Mouse (Mus musculus) kidney, postnatal 0 days (tissue): ENCODE results near the gene Csmd2. TPM values are rescaled to one million over a fixed set of nuclear protein-coding genes. Genes with fewer than 3 reads are reported as not detected.

Experiments used
- ATAC-seq: fragments of 200-750 bp; cut with Nextera tagmentation; replicated peaks from 2 replicates; pipeline ENCODE4 v1.8.0; 2017; ENCODE audit warnings: low read depth, moderate number of reproducible peaks, moderate TSS enrichment, moderate library complexity; ENCODE audit not compliant: low FRiP score
- DNase-seq: peaks from one replicate; pipeline ENCODE4 v3.0.0-alpha.2; 2016; ENCODE audit warnings: low spot score
- H3K27ac ChIP-seq: fragments of 300-500 bp; sonication (generic); 2 replicates; pipeline ENCODE4 v1.5.1; 2014; ENCODE audit warnings: mild to moderate bottlenecking
- H3K27me3 ChIP-seq: fragments of 300-500 bp; sonication (generic); 2 replicates; pipeline ENCODE4 v1.6.1; 2014; ENCODE audit warnings: low read length, mixed read lengths; ENCODE audit not compliant: insufficient read depth
- H3K36me3 ChIP-seq: fragments of 300-500 bp; sonication (generic); 2 replicates; pipeline ENCODE4 v1.6.1; 2014; ENCODE audit warnings: low read length, mixed read lengths; ENCODE audit not compliant: insufficient read depth
- H3K4me1 ChIP-seq: fragments of 300-500 bp; sonication (generic); replicated peaks from 2 replicates; pipeline ENCODE4 v1.6.1; 2014; ENCODE audit warnings: antibody characterized with exemption, low read length, mixed read lengths; ENCODE audit not compliant: insufficient read depth
- H3K4me2 ChIP-seq: fragments of 300-500 bp; sonication (generic); 2 replicates; pipeline ENCODE4 v1.6.1; 2014; ENCODE audit warnings: mild to moderate bottlenecking, low read length, moderate library complexity, mixed read lengths
- H3K4me3 ChIP-seq: fragments of 300-500 bp; sonication (generic); replicated peaks from 2 replicates; pipeline ENCODE4 v1.5.1; 2014; ENCODE audit warnings: low read depth, low read length
- H3K9ac ChIP-seq: fragments of 300-500 bp; sonication (generic); 2 replicates; pipeline ENCODE4 v1.6.1; 2014; ENCODE audit warnings: low read depth, low read length
- H3K9me3 ChIP-seq: fragments of 300-500 bp; sonication (generic); replicated peaks from 2 replicates; pipeline ENCODE4 v1.6.1; 2016; ENCODE audit warnings: low read length, inconsistent platforms, mixed read lengths
- CTCF ChIP-seq: IDR thresholded peaks from 2 replicates; pipeline ENCODE4 v1.5.1; 2016; ENCODE audit warnings: antibody characterized with exemption, low read depth, mild to moderate bottlenecking, moderate library complexity
- WGBS: fragments of 180-500 bp; shearing (Covaris S2); extraction: QIAGEN DNeasy Blood & Tissue Kit; methylation state at CpG from one replicate; pipeline ENCODE4 v1.1.7; 2014; 5-methylcytosine and 5-hydroxymethylcytosine counted together
- polyA plus RNA-seq: library from polyadenylated mRNA; unstranded; fragments of >200 nt; fragmentation: Nextera tagmentation; extraction: Ambion mirVana; gene quantifications from 2 replicates; pipeline ENCODE4 v1.2.1, GENCODE M21; 2015

The Csmd2 gene
- polyA plus RNA-seq, 1 experiment from 2014 or later, result 0.05 TPM

DNA sequence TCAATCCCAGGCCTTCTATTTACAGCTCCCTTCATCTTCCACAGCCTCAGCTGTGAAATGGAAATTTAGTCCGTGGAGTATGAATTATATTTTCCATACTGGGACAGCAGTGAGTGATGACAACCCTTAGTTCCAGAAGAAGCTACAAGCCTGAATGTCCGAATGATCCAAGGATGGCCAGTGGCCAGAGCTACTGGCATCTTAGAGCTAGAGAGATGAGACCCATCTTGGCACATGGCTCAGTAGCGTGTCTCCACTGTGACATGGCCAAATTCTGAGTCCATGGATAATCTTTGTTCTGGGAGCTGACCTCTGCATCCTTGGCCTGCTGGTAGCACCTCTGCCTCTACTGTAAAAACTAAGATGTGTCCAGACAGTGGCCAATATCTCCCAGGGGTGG lies 96.8 kb downstream of the Csmd2 start:
- no peak for ATAC-seq

DNA sequence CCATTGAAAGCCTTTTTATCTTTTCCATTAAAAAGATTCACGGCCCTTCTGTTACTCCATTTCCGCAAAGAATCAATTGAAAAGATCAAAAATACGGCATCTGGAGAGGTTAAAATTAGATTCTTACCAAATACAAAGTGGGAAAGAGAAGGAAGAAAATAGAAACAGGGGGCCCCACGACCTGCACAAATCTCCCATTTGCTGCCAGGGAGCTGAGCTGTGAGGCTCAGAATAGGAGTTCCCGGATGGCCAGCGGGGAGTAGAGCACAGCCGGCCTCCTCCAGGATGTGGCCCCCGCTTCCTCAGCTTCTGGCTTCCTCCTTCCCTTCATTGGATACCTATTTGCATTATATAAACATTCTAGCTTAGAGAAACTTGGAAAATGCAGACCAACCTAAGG lies 97.4 kb downstream of the Csmd2 start:
- no peak for ATAC-seq
- no peaks in the 10 kb centered on the region for H3K27me3 ChIP-seq
- H3K36me3 ChIP-seq, result no peaks in the 10 kb centered on the region
- H3K9me3 ChIP-seq, result no peaks in the 10 kb centered on the region
- WGBS, result 70% methylated on average over 8 of the region's 8 CpGs
- no peak overlapping the region for H3K9ac ChIP-seq
- H3K4me1 ChIP-seq, result no peaks in the 10 kb centered on the region
- no peak overlapping the region for H3K4me3 ChIP-seq
- DNase-seq, result no peak
- no peak for TF ChIP-seq CTCF
- H3K4me2 ChIP-seq, result no peak overlapping the region
- H3K27ac ChIP-seq, result no peak overlapping the region

More for the DNA sequence above, 96.8 kb downstream of the Csmd2 start:
- Histone ChIP-seq H3K36me3 (no peaks in the 10 kb centered on the region), H3K4me3 (no peak overlapping the region), H3K4me2 (no peak overlapping the region), H3K4me1 (no peaks in the 10 kb centered on the region), H3K27ac (no peak overlapping the region), H3K9ac (no peak overlapping the region), H3K27me3 (no peaks in the 10 kb centered on the region), H3K9me3 (no peaks in the 10 kb centered on the region)
- TF ChIP-seq CTCF, result no peak
- DNase-seq, result no peak
- 89% methylated on average over 3 of the region's 3 CpGs for WGBS

DNA sequence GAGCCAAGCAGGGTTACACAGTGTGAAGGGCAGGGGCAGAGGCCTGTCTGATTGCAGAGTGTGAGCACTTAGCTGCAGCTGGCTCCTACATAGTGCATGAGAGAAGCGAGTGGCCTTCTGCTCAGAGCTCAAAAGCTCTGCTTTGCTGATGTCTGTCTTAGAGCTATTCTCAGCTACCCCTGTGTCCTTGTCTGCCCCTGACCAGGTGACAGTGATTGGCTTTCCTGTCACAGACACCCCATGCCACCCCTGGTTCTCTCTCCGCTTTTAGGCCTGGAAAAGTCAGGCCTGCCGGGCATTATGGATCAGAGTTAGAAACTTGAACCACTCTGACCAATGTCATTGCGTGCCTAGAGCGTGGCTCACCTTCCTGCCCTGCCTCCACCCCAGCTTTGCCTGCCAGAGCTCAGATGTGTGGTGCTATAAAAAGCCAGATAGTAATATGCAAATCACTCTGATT lies 99.5 kb downstream of the Csmd2 start:
- H3K27ac ChIP-seq, result no peak overlapping the region
- H3K27me3 ChIP-seq, result no peaks in the 10 kb centered on the region
- no peak overlapping the region for H3K4me2 ChIP-seq
- TF ChIP-seq CTCF, result no peak
- H3K36me3 ChIP-seq, result no peaks in the 10 kb centered on the region
- no peaks in the 10 kb centered on the region for H3K9me3 ChIP-seq
- DNase-seq (no peak), ATAC-seq (no peak)
- WGBS, result 34% methylated on average over 5 of the region's 5 CpGs
- no peaks in the 10 kb centered on the region for H3K4me1 ChIP-seq
- no peak overlapping the region for H3K9ac ChIP-seq
- no peak overlapping the region for H3K4me3 ChIP-seq

DNA sequence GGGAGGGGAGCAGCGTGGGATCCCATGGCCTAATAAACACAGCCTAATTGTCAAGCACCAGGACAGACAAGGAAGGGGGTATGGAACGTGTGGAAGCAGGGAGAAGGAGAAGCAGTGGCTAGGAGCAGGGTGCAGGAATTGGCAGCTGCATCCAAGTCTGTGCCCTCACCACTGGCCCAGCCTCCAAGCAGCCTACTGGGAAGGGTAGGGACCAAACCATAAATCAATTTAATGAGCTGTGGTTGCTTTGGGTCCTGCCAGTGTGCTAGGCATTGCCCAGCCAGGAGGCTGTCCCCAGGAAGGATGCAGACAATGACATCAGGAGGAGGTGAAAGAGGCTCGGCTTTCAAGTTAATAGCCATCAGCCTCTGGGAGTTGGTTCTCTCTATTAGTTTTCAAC lies 100.0 kb downstream of the Csmd2 start:
- Histone ChIP-seq H3K9ac (no peak overlapping the region), H3K9me3 (no peaks in the 10 kb centered on the region), H3K4me3 (no peak overlapping the region), H3K27me3 (no peaks in the 10 kb centered on the region), H3K36me3 (no peaks in the 10 kb centered on the region), H3K4me2 (no peak overlapping the region), H3K27ac (no peak overlapping the region), H3K4me1 (no peaks in the 10 kb centered on the region)
- TF ChIP-seq CTCF, result no peak
- DNase-seq (peak; percentile 64), ATAC-seq (peak; percentile 77; the same call in 1 of the 2 replicates)
- WGBS, result 16% methylated on average over 3 of the region's 3 CpGs

DNA sequence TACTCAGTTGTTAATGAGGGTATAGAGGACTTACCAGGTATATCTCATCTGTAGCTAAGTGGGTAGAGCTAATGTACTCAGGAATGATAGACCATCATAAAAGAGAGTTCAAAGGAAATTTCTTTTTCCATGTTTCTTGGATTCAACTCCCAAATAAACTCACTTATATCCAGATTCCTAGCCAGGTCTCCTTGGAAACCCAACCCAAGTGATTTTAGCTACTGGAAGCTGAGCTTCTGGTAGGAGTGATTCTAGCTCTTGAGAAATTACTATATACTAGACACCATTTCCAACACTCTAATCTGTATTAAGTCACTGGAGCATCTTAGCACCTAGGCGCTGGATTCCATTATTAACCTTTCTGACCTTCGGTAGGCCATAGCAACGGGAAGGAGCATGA lies 100.6 kb downstream of the Csmd2 start:
- WGBS, result 61% methylated on average over 3 of the region's 3 CpGs
- ATAC-seq, result no peak

DNA sequence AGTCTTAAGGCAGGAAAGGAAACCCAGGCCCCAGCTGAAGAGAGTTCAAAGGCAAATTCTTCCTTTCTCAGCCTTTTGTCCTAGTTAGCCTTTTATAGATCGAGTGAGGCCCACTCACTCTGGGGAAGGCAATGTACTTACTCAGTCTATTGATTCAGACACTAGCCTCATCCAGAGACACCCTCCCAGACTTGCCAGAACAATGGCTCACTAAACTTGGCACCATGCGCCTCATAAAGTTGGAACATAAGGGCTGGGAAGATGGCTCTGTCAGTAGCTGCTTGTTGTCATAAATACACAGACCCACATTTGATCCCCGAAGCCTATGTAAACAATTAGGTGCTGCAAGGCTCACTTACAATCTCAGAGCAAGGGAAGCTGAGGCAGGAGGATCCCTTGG lies 104.3 kb downstream of the Csmd2 start:
- DNase-seq (no peak), ATAC-seq (no peak)
- Histone ChIP-seq H3K4me2 (no peak overlapping the region), H3K27ac (no peak overlapping the region), H3K4me1 (no peaks in the 10 kb centered on the region), H3K36me3 (no peaks in the 10 kb centered on the region), H3K9ac (no peak overlapping the region), H3K27me3 (no peaks in the 10 kb centered on the region), H3K9me3 (no peaks in the 10 kb centered on the region), H3K4me3 (no peak overlapping the region)
- 71% methylated on average over 3 of the region's 3 CpGs for WGBS
- no peak for TF ChIP-seq CTCF

More for the DNA sequence above, 100.6 kb downstream of the Csmd2 start:
- H3K4me1 ChIP-seq, result no peaks in the 10 kb centered on the region
- no peak overlapping the region for H3K4me2 ChIP-seq
- H3K36me3 ChIP-seq, result no peaks in the 10 kb centered on the region
- no peaks in the 10 kb centered on the region for H3K27me3 ChIP-seq
- H3K27ac ChIP-seq, result no peak overlapping the region
- DNase-seq, result no peak
- H3K9me3 ChIP-seq, result no peaks in the 10 kb centered on the region
- H3K9ac ChIP-seq, result no peak overlapping the region
- no peak for TF ChIP-seq CTCF
- no peak overlapping the region for H3K4me3 ChIP-seq

DNA sequence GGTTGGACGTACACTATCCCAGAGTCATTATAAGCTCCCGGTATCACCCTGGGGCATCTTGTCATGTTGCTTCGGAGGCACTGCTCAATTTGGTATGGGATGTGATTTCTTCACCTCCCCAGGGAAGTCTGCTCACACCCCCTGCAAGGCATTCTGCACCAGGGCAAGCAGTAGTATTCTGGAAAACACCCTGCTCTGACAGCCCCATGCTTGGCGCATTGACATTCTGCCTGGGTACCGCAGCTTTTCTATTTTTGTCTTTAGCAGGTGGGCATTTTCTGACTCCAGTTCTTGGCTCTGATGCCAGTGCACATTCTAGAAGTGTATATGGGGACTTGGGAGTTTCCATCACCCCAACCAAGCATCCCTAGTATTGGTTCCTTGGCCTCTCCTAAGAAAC lies 111.9 kb downstream of the Csmd2 start:
- Histone ChIP-seq H3K9me3 (no peaks in the 10 kb centered on the region), H3K9ac (no peak overlapping the region), H3K27ac (no peak overlapping the region), H3K36me3 (no peaks in the 10 kb centered on the region), H3K4me2 (no peak overlapping the region), H3K27me3 (no peaks in the 10 kb centered on the region), H3K4me3 (no peak overlapping the region), H3K4me1 (no peaks in the 10 kb centered on the region)
- DNase-seq, result no peak
- no peak for TF ChIP-seq CTCF
- no peak for ATAC-seq
- WGBS, result 93% methylated on average over 5 of the region's 5 CpGs
